Mouse (Mus musculus) neural tube, embryonic 12.5 days (tissue): ENCODE data around the gene Loxl1. TPM values are rescaled to one million over a fixed set of nuclear protein-coding genes. Genes with fewer than 3 reads are reported as not detected.

Experiments used
- ATAC-seq: fragments of 200-750 bp; cut with Nextera tagmentation; 2 replicates; pipeline ENCODE4 v1.8.0; 2017; ENCODE audit warnings: low read depth, mild to moderate bottlenecking, moderate TSS enrichment, moderate library complexity; ENCODE audit not compliant: low FRiP score
- H3K27ac ChIP-seq: fragments of 300-500 bp; sonication (generic); 2 replicates; pipeline ENCODE4 v1.5.1; 2016
- H3K27me3 ChIP-seq: fragments of 300-500 bp; sonication (generic); replicated peaks from 2 replicates; pipeline ENCODE4 v1.6.1; 2016; ENCODE audit warnings: mild to moderate bottlenecking
- H3K36me3 ChIP-seq: fragments of 300-500 bp; sonication (generic); 2 replicates; pipeline ENCODE4 v1.6.1; 2016; ENCODE audit warnings: mild to moderate bottlenecking
- H3K4me1 ChIP-seq: fragments of 300-500 bp; sonication (generic); 2 replicates; pipeline ENCODE4 v1.6.1; 2016
- H3K4me2 ChIP-seq: fragments of 300-500 bp; sonication (generic); replicated peaks from 2 replicates; pipeline ENCODE4 v1.6.1; 2016; ENCODE audit warnings: mild to moderate bottlenecking
- H3K4me3 ChIP-seq: fragments of 300-500 bp; sonication (generic); 2 replicates; pipeline ENCODE4 v1.5.1; 2016
- H3K9ac ChIP-seq: fragments of 300-500 bp; sonication (generic); 2 replicates; pipeline ENCODE4 v1.6.1; 2016; ENCODE audit warnings: mild to moderate bottlenecking
- H3K9me3 ChIP-seq: fragments of 300-500 bp; sonication (generic); 2 replicates; pipeline ENCODE4 v1.6.1; 2016; ENCODE audit warnings: mild to moderate bottlenecking
- WGBS: fragments of 180-500 bp; shearing (Covaris S2); methylation state at CpG from one replicate; pipeline ENCODE4 v1.1.7; 2016; 5-methylcytosine and 5-hydroxymethylcytosine counted together
- polyA plus RNA-seq: library from polyadenylated mRNA; unstranded; fragments of >200 nt; fragmentation: Nextera tagmentation; extraction: Ambion mirVana; gene quantifications from 2 replicates; pipeline ENCODE4 v1.2.1, GENCODE M21; 2016

The Loxl1 gene
- polyA plus RNA-seq: 13.5 and 14.7 TPM in 2 replicates

- peaks cover 49% of the 10 kb centered on the region for H3K4me1 ChIP-seq
- no peaks in the 10 kb centered on the region for H3K36me3 ChIP-seq
- under 1% methylated on average over 21 of the region's 21 CpGs for WGBS
- H3K27me3 ChIP-seq: peaks cover 25% of the 10 kb centered on the region
- no peaks in the 10 kb centered on the region for H3K9me3 ChIP-seq
- peak within 1 kb of the TSS; percentile 68 for H3K4me2 ChIP-seq
- peak; percentile 27; the same call in 1 of the 2 replicates for ATAC-seq
- no peak within 1 kb of the TSS for H3K27ac ChIP-seq
- peak within 1 kb of the TSS; percentile 40 for H3K4me3 ChIP-seq
- peak within 1 kb of the TSS; percentile 38 for H3K9ac ChIP-seq
Observed at GRCm38 (mm10) chr9:58312944-58313359, at the start of gene Loxl1. Gene Loxl1, minus strand, starts transcription at chr9:58313186.

DNA sequence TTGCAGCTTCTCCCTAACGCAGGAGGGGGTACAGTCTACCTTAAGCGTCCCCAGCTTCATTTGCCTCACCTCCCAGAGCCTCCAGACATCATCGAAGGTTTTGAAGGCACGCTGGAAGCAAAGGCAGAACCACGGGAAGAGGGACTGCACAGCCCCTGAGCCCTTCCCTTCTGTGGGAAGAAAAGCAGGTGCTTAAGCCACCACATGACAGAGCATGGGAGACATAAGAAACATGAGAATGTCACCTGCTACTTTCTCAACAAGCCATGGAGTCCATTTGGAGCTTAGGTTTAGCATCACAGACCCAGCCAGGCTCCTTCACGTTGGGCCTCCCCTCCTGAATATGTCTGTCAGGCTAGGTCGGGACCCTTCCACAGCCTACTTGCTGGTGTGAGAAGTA is 49.0 kb upstream of the Loxl1 start:
- Histone ChIP-seq H3K9me3 (no peaks in the 10 kb centered on the region), H3K4me2 (no peak overlapping the region), H3K4me3 (no peak overlapping the region), H3K9ac (no peak overlapping the region), H3K36me3 (no peaks in the 10 kb centered on the region), H3K4me1 (no peaks in the 10 kb centered on the region), H3K27me3 (no peaks in the 10 kb centered on the region), H3K27ac (no peak overlapping the region)
- ATAC-seq: no peak
- 86% methylated on average over 7 of the region's 7 CpGs for WGBS

GRCm38 (mm10) chr9:58361373-58361772 is 48.4 kb upstream of the Loxl1 start:
- H3K36me3 ChIP-seq: no peaks in the 10 kb centered on the region
- ATAC-seq: no peak
- H3K4me2 ChIP-seq: no peak overlapping the region
- H3K4me1 ChIP-seq: peaks cover under 1% of the 10 kb centered on the region; the same call in 1 of the 2 replicates
- H3K27ac ChIP-seq: no peak overlapping the region
- 72% methylated on average over 1 of the region's 1 CpGs for WGBS
- H3K27me3 ChIP-seq: no peaks in the 10 kb centered on the region
- H3K9ac ChIP-seq: no peak overlapping the region
- no peak overlapping the region for H3K4me3 ChIP-seq
- H3K9me3 ChIP-seq: no peaks in the 10 kb centered on the region

GRCm38 (mm10) chr9:58355262-58356050 is 42.5 kb upstream of the Loxl1 start:
- Histone ChIP-seq H3K4me3 (no peak overlapping the region), H3K4me1 (peaks cover 15% of the 10 kb centered on the region), H3K27ac (0 out of 2 replicates have a peak overlapping the region, but pooled peaks have one; percentile 10), H3K4me2 (no peak overlapping the region), H3K9ac (no peak overlapping the region), H3K27me3 (no peaks in the 10 kb centered on the region; the same call in 1 of the 2 replicates), H3K36me3 (no peaks in the 10 kb centered on the region), H3K9me3 (no peaks in the 10 kb centered on the region)
- 19% methylated on average over 6 of the region's 6 CpGs for WGBS
- peak; percentile 87 for ATAC-seq

GRCm38 (mm10) chr9:58354701-58355100 is 41.7 kb upstream of the Loxl1 start:
- Histone ChIP-seq H3K4me1 (peaks cover 15% of the 10 kb centered on the region), H3K9me3 (no peaks in the 10 kb centered on the region), H3K27ac (no peak overlapping the region), H3K27me3 (no peaks in the 10 kb centered on the region; the same call in 1 of the 2 replicates), H3K9ac (no peak overlapping the region), H3K4me3 (no peak overlapping the region), H3K4me2 (no peak overlapping the region), H3K36me3 (no peaks in the 10 kb centered on the region)
- 84% methylated on average over 6 of the region's 6 CpGs for WGBS
- no peak for ATAC-seq

DNA sequence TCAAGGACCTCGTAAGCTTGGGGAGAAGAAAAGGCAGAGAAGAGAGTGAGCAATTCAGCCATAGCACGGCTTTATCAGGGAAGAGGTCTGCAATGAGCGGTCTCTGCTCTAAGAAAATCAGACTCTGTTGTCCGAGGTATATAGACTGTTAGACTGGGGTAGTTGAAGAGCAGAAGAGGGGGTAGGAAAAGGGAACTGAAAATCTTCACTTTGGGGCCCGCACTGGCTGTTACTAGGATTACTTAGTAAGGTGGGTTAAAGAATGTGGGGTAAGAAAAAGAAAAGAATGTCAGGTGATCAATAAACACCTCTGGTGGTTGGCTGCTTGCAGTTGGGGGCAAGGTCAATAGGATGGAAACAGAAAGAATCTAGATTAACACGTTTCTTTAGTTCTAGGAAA is 40.2 kb upstream of the Loxl1 start:
- Histone ChIP-seq H3K9me3 (no peaks in the 10 kb centered on the region), H3K4me3 (no peak overlapping the region), H3K36me3 (no peaks in the 10 kb centered on the region), H3K4me1 (peaks cover 15% of the 10 kb centered on the region), H3K27ac (no peak overlapping the region), H3K9ac (no peak overlapping the region), H3K4me2 (no peak overlapping the region), H3K27me3 (no peaks in the 10 kb centered on the region; the same call in 1 of the 2 replicates)
- no peak for ATAC-seq
- WGBS: 84% methylated on average over 6 of the region's 6 CpGs

DNA sequence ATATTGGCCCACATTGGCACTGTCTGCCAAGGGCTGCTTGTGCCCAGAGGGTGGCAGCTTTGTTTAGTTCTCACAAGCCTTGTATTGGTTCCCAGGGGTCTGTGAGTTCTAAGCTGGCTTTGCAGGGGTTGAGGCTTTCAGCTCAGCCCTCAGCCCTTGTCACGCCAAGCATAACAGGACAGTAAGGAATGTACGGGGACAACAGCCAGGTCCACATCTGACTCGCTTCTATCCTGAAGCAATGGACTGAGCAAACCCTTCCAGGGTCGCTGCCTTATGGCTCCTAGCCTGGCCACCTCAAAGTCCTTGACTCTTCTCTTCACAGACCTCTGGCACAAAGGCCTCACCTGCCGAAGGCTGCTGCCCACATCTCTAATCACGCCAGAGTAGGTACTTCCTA is 34.8 kb upstream of the Loxl1 start:
- H3K4me3 ChIP-seq: no peak overlapping the region
- no peak overlapping the region for H3K27ac ChIP-seq
- ATAC-seq: no peak
- peaks cover 8% of the 10 kb centered on the region for H3K4me1 ChIP-seq
- H3K27me3 ChIP-seq: no peaks in the 10 kb centered on the region
- H3K36me3 ChIP-seq: no peaks in the 10 kb centered on the region
- 90% methylated on average over 6 of the region's 6 CpGs for WGBS
- no peak overlapping the region for H3K9ac ChIP-seq
- no peaks in the 10 kb centered on the region for H3K9me3 ChIP-seq
- no peak overlapping the region for H3K4me2 ChIP-seq

GRCm38 (mm10) chr9:58346498-58346897 is 33.5 kb upstream of the Loxl1 start:
- H3K36me3 ChIP-seq: no peaks in the 10 kb centered on the region
- no peak for ATAC-seq
- H3K9me3 ChIP-seq: no peaks in the 10 kb centered on the region
- peaks cover 8% of the 10 kb centered on the region for H3K4me1 ChIP-seq
- 31% methylated on average over 10 of the region's 10 CpGs for WGBS
- H3K4me3 ChIP-seq: no peak overlapping the region
- H3K9ac ChIP-seq: no peak overlapping the region
- peak overlapping the region; percentile 9; the same call in 1 of the 2 replicates for H3K4me2 ChIP-seq
- no peak overlapping the region for H3K27ac ChIP-seq
- no peaks in the 10 kb centered on the region for H3K27me3 ChIP-seq

GRCm38 (mm10) chr9:58345963-58346362 is 33.0 kb upstream of the Loxl1 start:
- Histone ChIP-seq H3K4me2 (no peak overlapping the region), H3K4me1 (peaks cover 8% of the 10 kb centered on the region), H3K9ac (no peak overlapping the region), H3K27ac (no peak overlapping the region), H3K36me3 (no peaks in the 10 kb centered on the region), H3K4me3 (no peak overlapping the region), H3K9me3 (no peaks in the 10 kb centered on the region), H3K27me3 (no peaks in the 10 kb centered on the region)
- 63% methylated on average over 7 of the region's 7 CpGs for WGBS
- no peak for ATAC-seq

DNA sequence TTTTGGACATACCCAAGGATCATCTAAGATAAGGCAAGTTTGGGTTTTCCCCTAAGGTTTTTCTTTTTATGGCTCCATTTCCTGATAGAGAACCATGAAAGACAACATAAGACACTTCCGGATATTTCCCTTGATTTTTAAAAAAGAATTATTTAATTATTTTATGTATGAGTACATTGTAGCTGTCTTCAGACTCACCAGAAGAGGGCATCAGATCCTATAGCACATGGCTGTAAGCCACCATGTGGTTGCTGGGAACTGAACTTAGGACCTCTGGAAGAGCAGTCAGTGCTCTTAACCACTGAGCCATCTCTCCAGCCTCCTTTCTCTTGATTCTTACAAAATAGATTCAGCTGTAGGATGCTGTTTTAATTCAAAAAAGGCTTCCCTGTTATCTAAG is 28.8 kb upstream of the Loxl1 start:
- no peaks in the 10 kb centered on the region for H3K9me3 ChIP-seq
- no peak overlapping the region for H3K4me2 ChIP-seq
- H3K27ac ChIP-seq: no peak overlapping the region
- 95% methylated on average over 1 of the region's 1 CpGs for WGBS
- H3K27me3 ChIP-seq: no peaks in the 10 kb centered on the region
- ATAC-seq: no peak
- no peak overlapping the region for H3K4me3 ChIP-seq
- no peak overlapping the region for H3K9ac ChIP-seq
- no peaks in the 10 kb centered on the region for H3K36me3 ChIP-seq
- H3K4me1 ChIP-seq: peaks cover 6% of the 10 kb centered on the region

DNA sequence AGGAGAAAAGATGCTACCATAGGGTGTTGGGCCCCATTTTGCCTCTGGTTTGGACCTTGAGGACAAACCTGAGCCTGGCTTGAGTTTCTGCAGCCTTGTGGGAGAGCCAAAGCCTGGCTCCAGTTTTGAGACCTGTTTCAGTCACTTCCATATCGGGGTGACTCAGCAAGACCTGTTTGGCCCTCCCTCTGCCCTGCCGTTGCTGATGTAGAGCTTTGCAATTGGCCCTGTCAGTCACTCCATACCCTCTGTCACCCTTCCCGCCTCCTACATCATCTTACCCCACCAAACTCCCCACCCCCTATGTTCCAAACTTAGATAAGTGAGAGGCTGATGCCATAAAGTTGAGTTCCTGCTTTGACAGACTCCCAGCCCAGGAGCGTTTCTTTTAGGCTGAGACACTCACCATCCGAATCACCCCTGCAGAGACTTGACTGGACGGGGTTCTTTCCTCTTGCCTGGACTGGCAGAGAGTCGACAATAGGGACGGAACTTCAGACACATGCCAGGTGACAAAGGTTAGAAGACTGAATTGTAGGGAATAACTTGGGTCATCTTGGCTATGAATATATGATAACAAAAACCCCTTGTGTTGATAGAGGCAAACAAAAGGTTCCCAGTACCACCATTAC is 23.8 kb upstream of the Loxl1 start:
- Histone ChIP-seq H3K9ac (no peak overlapping the region), H3K4me2 (no peak overlapping the region), H3K9me3 (peaks cover 3% of the 10 kb centered on the region; the same call in 1 of the 2 replicates), H3K4me1 (no peaks in the 10 kb centered on the region), H3K4me3 (no peak overlapping the region), H3K27ac (no peak overlapping the region), H3K27me3 (no peaks in the 10 kb centered on the region), H3K36me3 (no peaks in the 10 kb centered on the region)
- no peak for ATAC-seq
- 74% methylated on average over 8 of the region's 8 CpGs for WGBS

DNA sequence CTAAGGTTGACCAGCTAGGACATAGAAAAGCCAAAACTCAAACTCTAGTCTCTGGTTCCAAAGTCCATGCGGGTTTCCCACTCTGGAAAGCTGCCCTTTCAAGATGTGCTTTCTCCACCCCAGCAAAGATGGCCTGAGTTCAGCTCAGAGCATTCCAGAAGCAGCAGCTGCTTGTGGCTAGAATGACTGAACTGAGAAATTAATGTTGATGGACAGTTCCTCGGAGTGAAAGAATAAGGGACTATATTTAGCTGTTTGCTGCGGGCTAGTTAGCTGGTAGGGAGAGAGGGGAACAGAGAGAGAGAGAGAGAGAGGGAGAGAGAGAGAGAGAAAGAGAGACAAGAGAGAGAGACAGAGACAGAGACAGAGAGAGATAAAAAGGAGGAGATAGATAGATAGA is 18.3 kb upstream of the Loxl1 start:
- Histone ChIP-seq H3K36me3 (no peaks in the 10 kb centered on the region), H3K27ac (no peak overlapping the region), H3K4me2 (no peak overlapping the region), H3K4me3 (no peak overlapping the region), H3K9ac (no peak overlapping the region), H3K4me1 (no peaks in the 10 kb centered on the region), H3K27me3 (no peaks in the 10 kb centered on the region), H3K9me3 (peaks cover 3% of the 10 kb centered on the region; the same call in 1 of the 2 replicates)
- no peak for ATAC-seq
- 85% methylated on average over 3 of the region's 3 CpGs for WGBS
